Mouse (Mus musculus) myocyte (in vitro differentiated cells): ENCODE data around the gene Vopp1. TPM values are rescaled to one million over a fixed set of nuclear protein-coding genes. Genes with fewer than 3 reads are reported as not detected.
"Not testable (repeated sequence)": the region's sequence is repeated elsewhere in the genome, so short reads cannot be mapped to it uniquely, and the experiment has no call there.

Experiments used
- H3K27me3 ChIP-seq: one replicate; pipeline ENCODE4 v1.6.1; 2011; ENCODE audit not compliant: control insufficient read depth, insufficient read depth, insufficient read length
- H3K36me3 ChIP-seq: one replicate; pipeline ENCODE4 v1.6.1; 2011; ENCODE audit not compliant: control insufficient read depth, insufficient read depth
- H3K4me2 ChIP-seq: one replicate; pipeline ENCODE4 v1.6.1; 2011; ENCODE audit warnings: low read depth, control low read depth
- H3K4me3 ChIP-seq: one replicate; pipeline ENCODE4 v1.5.1; 2011; ENCODE audit warnings: mild to moderate bottlenecking, control low read depth, moderate library complexity
- H3K79me2 ChIP-seq: one replicate; pipeline ENCODE4 v1.6.1; 2011; ENCODE audit not compliant: control insufficient read depth, insufficient read depth
- H3ac ChIP-seq: one replicate; pipeline ENCODE4 v1.6.1; 2011; ENCODE audit not compliant: control insufficient read depth, insufficient read length
- CEBPB ChIP-seq: IDR thresholded peaks from 2 replicates; pipeline ENCODE4 v1.6.1; 2011; ENCODE audit warnings: mild to moderate bottlenecking, moderate library complexity; ENCODE audit not compliant: poor library complexity, insufficient read depth, severe bottlenecking
- E2F4 ChIP-seq: IDR thresholded peaks from one replicate; pipeline ENCODE4 v1.6.1; 2011; ENCODE audit warnings: mild to moderate bottlenecking, control low read depth, moderate library complexity; ENCODE audit not compliant: insufficient read depth
- MAX ChIP-seq: IDR thresholded peaks from one replicate; pipeline ENCODE4 v1.6.1; 2011; ENCODE audit warnings: low read depth, mild to moderate bottlenecking, control low read depth
- MYOD1 ChIP-seq, 3 experiments: IDR thresholded peaks; one replicate each; pipeline ENCODE4 v1.6.1; 2011; ENCODE audit warnings: control low read depth in 2 of 3, low read depth in 2 of 3, mild to moderate bottlenecking in 2 of 3, moderate library complexity in 1 of 3; ENCODE audit not compliant: insufficient read length in 2 of 3, control insufficient read depth in 1 of 3
- MYOG ChIP-seq, 3 experiments: IDR thresholded peaks; one replicate each; pipeline ENCODE4 v1.6.1; 2011; ENCODE audit warnings: control low read depth in 2 of 3, low read depth in 2 of 3, mild to moderate bottlenecking in 2 of 3; ENCODE audit not compliant: insufficient read length in 2 of 3, control insufficient read depth in 1 of 3, insufficient read depth in 1 of 3
- POLR2A ChIP-seq: IDR thresholded peaks from one replicate; pipeline ENCODE4 v1.6.1; 2011; ENCODE audit warnings: low read depth, mild to moderate bottlenecking, control low read depth, moderate library complexity; ENCODE audit not compliant: insufficient read length
- POLR2AphosphoS2 ChIP-seq: IDR thresholded peaks from one replicate; pipeline ENCODE4 v1.6.1; 2011; ENCODE audit warnings: low read depth, control low read depth; ENCODE audit not compliant: insufficient read length
- REST ChIP-seq: IDR thresholded peaks from one replicate; pipeline ENCODE4 v1.6.1; 2011; ENCODE audit warnings: mild to moderate bottlenecking, control low read depth, moderate library complexity; ENCODE audit not compliant: insufficient read depth, insufficient read length
- SRF ChIP-seq: IDR thresholded peaks from one replicate; pipeline ENCODE4 v1.6.1; 2011; ENCODE audit warnings: low read depth; ENCODE audit not compliant: control insufficient read depth, insufficient read length
- TCF12 ChIP-seq: IDR thresholded peaks from one replicate; pipeline ENCODE4 v1.6.1; 2011; ENCODE audit warnings: mild to moderate bottlenecking, control low read depth; ENCODE audit not compliant: poor library complexity, insufficient read depth, severe bottlenecking
- TCF3 ChIP-seq: IDR thresholded peaks from one replicate; pipeline ENCODE4 v1.6.1; 2011; ENCODE audit warnings: low read depth, control low read depth; ENCODE audit not compliant: insufficient read length
- USF1 ChIP-seq: IDR thresholded peaks from one replicate; pipeline ENCODE4 v1.6.1; 2011; ENCODE audit warnings: low read depth, mild to moderate bottlenecking, control low read depth, moderate library complexity
- polyA plus RNA-seq: library from polyadenylated mRNA; unstranded; fragments of >200 nt; fragmentation: generic; extraction: Trizol; gene quantifications from one replicate; pipeline ENCODE4 v1.2.1, GENCODE M21; 2012; ENCODE audit warnings: missing spikeins

The Vopp1 gene
- polyA plus RNA-seq, result 13.7 TPM

DNA sequence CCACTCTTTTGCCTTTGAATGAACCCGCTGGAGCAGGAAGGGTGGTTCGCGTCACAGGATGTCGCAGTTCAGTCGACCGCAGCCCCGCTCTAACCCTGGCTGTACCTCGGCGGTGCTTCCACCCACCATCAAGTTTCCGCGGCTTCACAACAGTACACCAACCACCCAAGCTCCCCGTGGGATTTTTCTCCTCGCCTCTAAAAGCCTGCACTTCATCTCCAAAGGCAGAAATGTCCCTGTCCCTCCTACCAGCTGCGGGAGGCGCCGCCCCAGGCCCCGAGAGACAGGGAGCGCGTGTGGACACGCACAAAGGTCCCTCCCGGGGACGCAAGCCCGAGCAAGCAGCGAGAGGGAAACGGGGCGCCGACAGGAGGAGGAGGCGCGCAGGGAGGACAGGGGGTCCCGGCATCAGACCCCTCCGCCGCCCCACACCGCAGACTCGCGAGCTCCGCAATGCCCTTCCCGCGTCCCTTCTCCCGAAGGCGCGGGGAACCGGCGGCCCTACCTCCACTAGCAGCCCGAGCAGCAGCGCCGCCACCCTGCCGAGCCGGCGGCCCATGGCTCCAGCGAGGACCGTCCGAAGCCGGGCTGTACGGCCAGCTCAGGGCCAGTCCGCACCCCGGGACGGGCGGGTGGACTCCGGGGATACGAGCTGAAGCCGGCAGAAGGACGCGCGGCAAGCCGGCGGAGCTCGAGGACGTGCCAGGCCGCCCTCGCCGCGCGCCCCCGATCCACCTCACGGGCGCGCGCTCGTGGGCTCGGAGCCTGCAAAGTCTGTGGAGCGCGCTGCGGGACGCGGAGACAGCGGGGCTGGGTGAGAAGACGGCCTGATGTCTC lies at the start of gene Vopp1:
TSS of gene Vopp1 (minus strand) at position 738 of the 837 bp plus-strand sequence.
- H3ac ChIP-seq, result peak within 1 kb of the TSS; percentile 85
- H3K4me3 ChIP-seq, result peak within 1 kb of the TSS; percentile 60
- H3K79me2 ChIP-seq, result peaks cover 13% of the 10 kb centered on the region
- H3K4me2 ChIP-seq, result peak within 1 kb of the TSS; percentile 82
- TF ChIP-seq MYOD1 (IDR thresholded peaks at IDR 0.05; ENCODE audit: control insufficient read depth in 1 of 3, insufficient read length in 2 of 3, low read depth in 2 of 3), result no peak
- peak; percentile 7 for TF ChIP-seq POLR2AphosphoS2
- no peak for TF ChIP-seq E2F4
- no peak for TF ChIP-seq USF1
- peak; percentile 69 for TF ChIP-seq POLR2A
- no peak for TF ChIP-seq REST
- no peak for TF ChIP-seq CEBPB
- peak in 1 of 3 experiments; percentile 1 for TF ChIP-seq MYOG (IDR thresholded peaks at IDR 0.05; ENCODE audit: control insufficient read depth in 1 of 3, insufficient read depth in 1 of 3, insufficient read length in 2 of 3, low read depth in 2 of 3)
- no peaks in the 10 kb centered on the region for H3K27me3 ChIP-seq
- no peaks in the 10 kb centered on the region for H3K36me3 ChIP-seq

DNA sequence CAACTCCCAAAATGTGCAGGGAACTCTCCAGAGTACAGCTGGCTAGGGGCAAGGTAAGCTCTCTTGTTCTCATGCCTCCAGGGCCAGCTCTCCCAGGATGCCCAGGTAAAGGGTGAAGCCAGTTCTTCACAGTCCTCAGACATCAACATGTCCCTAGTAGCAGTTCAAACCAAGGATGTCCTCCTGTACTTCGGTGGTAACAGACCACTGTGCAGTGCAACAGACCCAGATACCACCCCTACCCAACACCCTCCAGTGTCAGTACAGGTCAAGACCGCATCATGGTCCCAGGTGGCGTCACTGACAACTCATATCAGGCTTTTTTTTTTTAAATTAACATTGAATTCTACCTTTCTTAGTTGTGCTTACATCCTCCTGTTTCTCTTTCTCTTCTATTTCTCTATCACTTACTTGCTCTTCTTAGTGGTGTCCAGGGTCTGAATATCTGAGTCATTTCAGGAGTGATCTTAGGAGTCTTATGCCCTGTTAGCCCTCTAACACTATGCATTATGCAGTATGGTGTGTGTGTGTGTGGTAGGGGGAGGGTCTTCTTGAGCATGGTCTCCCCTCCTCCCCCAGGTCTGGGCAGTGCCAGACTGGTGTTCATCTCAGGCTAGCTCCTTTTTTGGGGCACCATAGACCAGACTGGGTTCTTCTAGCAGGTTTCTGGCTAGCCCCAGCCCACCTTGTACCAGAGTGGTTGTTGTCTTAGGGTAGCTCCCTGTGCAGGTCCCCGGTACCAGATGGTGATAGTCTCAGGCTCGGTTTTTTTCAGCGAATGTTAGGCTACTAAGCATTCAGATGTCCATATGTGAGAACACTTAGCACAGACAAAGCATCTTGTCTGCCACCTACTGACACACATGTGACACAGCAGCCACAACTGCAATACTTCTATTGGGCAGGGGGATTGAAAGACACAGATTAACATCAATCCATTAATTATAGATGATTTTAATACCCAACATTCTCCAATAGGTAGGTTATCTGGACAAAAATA lies 34.4 kb upstream of the Vopp1 start:
- Histone ChIP-seq H3K4me2 (no peak overlapping the region), H3K27me3 (no peaks in the 10 kb centered on the region), H3K4me3 (no peak overlapping the region), H3K36me3 (no peaks in the 10 kb centered on the region), H3ac (no peak overlapping the region), H3K79me2 (no peaks in the 10 kb centered on the region)
- no peak for TF ChIP-seq TCF3
- no peak for TF ChIP-seq E2F4
- no peak for TF ChIP-seq TCF12
- TF ChIP-seq MAX, result no peak
- no peak for TF ChIP-seq POLR2A
- no peak for TF ChIP-seq SRF
- TF ChIP-seq POLR2AphosphoS2, result no peak
- no peak for TF ChIP-seq USF1
- no peak for TF ChIP-seq REST
- no peak for TF ChIP-seq MYOG (IDR thresholded peaks at IDR 0.05; ENCODE audit: control insufficient read depth in 1 of 3, insufficient read depth in 1 of 3, insufficient read length in 2 of 3, low read depth in 2 of 3)
- no peak for TF ChIP-seq MYOD1 (IDR thresholded peaks at IDR 0.05; ENCODE audit: control insufficient read depth in 1 of 3, insufficient read length in 2 of 3, low read depth in 2 of 3)
- TF ChIP-seq CEBPB, result no peak

DNA sequence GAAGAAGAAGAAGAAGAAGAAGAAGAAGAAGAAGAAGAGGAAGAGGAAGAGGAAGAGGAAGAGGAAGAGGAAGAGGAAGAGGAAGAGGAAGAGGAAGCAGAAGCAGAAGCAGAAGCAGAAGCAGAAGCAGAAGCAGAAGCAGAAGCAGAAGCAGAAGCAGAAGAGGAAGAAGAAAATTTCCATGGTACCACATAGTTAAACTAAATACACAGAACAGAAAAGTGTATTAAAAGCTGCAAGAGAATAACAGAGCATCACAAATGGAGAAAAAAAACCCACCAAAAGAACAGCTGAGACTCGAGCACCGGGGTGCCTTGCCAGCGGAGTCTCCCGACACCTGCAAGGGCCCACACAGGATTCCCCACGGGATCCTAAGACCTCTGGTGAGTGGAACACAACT lies 26.2 kb upstream of the Vopp1 start:
- not testable (repeated sequence) for H3ac ChIP-seq, H3K4me3 ChIP-seq, H3K79me2 ChIP-seq, H3K4me2 ChIP-seq, H3K36me3 ChIP-seq, H3K27me3 ChIP-seq

DNA sequence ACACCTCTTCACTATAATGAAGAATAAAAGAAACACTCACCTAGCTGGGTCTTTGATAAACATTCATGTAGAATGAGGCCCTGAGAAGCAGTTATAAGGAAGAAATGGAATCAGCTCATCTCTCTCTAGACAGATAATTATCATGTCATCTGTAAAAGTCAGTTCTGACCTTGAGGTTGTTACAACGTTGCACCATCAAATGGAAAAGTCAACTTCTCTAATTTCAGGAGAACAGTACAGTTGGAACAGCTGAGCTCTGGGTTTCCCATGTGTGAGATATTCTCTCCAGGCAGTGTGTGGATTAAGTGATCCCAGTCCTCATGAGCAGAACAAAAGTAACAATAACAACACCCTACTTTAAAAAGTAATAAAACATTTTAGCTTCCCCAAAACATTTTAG lies 25.3 kb upstream of the Vopp1 start, which contains the start of gene Vmn1r21:
TSS of gene Vmn1r21 (minus strand) at position 58 of the 400 bp plus-strand sequence.
- H3K4me2 ChIP-seq, result no peak within 1 kb of the TSS
- H3K27me3 ChIP-seq, result no peaks in the 10 kb centered on the region
- TF ChIP-seq MYOG (IDR thresholded peaks at IDR 0.05; ENCODE audit: control insufficient read depth in 1 of 3, insufficient read depth in 1 of 3, insufficient read length in 2 of 3, low read depth in 2 of 3), result no peak
- TF ChIP-seq POLR2A, result no peak
- H3K36me3 ChIP-seq, result no peaks in the 10 kb centered on the region
- H3K4me3 ChIP-seq, result no peak within 1 kb of the TSS
- no peaks in the 10 kb centered on the region for H3K79me2 ChIP-seq
- H3ac ChIP-seq, result no peak within 1 kb of the TSS

DNA sequence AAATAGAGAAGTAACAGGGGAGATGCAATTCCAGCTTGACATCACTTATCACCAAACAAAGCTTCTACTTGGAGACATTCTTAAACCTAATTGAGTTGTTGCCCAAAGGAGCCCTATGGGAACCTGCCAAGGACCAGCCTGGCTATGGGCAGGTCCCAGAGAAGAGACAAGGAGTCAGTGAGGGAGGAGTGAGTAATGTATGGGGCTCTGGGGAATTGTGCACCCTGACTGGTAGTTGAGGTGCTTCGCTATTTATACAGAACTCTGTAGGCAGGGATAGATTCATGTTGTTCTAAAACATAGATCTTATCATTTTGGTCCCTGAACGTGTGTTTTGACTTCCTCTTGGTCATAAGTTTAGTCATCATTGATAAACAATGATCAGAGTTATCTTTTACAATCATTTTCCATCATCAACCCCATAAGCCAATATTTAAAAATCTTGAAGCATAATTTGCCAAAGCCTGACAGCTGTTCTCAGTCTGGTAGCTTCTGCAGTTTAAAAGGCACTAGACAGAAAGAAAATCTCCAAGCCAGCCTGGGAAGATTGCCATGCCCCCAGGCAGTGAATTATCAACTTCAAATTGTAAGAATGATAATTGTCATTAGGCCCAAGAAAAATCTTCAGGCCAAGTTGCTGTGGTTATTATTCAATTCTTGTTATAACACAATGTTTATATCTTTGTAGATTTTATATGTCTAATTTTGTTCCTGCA lies 14.9 kb upstream of the Vopp1 start:
- no peaks in the 10 kb centered on the region for H3K79me2 ChIP-seq
- no peaks in the 10 kb centered on the region for H3K36me3 ChIP-seq
- TF ChIP-seq REST, result no peak
- TF ChIP-seq POLR2AphosphoS2, result no peak
- no peak for TF ChIP-seq TCF12
- no peak for TF ChIP-seq MAX
- TF ChIP-seq SRF, result no peak
- TF ChIP-seq USF1, result no peak
- no peaks in the 10 kb centered on the region for H3K27me3 ChIP-seq
- no peak overlapping the region for H3K4me2 ChIP-seq
- no peak overlapping the region for H3K4me3 ChIP-seq
- no peak overlapping the region for H3ac ChIP-seq
